ENCODE assay signal across 26 mouse cellular contexts in the genomic region with DNA sequence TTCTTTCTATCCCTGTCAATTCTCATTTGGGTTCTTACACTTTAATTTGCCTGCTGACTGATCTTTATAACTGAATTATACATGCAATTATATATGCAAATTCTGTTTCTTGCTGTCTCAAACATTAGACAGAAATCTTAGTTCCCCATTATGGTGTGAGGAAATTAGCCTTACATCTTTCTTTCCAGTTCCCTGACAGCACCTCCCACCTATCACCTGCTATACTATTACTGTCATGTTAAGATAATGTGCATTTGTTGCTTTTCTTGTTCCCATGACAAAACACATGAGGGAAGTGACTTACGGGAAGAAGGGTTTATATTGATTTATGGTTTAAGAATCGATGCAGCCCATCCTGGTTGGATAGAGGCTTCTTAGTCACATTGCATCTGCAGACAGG.
DNase-seq lines count a peak whose midpoint lies in the region; ATAC-seq lines count a peak whose summit lies in the region.
"Had no signal": no experiment of that assay in that cellular context is flagged by ENCODE, and none has a peak within 500 bp of the region (broad histone marks: within the 10 kb centered on the region; RNA-seq: fewer than 3 reads in every experiment).

No protein-coding gene starts in this region.

- intact Hi-C loops in heart, postnatal 14 days (cut with DNase I), result no loop called here

- H3K27ac ChIP-seq in forebrain, embryonic 13.5 days, result no peak overlapping the region
- no peak overlapping the region for H3K27ac ChIP-seq in forebrain, embryonic 10.5 days
- H3K27ac ChIP-seq in kidney, embryonic 16.5 days (ENCODE audit: low read length), result no peak overlapping the region
- H3K27ac ChIP-seq: hindbrain, embryonic 10.5 days; hindbrain, embryonic 13.5 days; intestine, embryonic 15.5 days had no signal

- 89% methylated on average over 2 of the region's 2 CpGs for WGBS in forebrain, embryonic 13.5 days
- 93% methylated on average over 2 of the region's 2 CpGs for WGBS in forebrain, embryonic 10.5 days
- 60% methylated on average over 2 of the region's 2 CpGs for WGBS in kidney, embryonic 16.5 days

- H3K36me3 ChIP-seq in forebrain, embryonic 13.5 days (ENCODE audit: poor library complexity, severe bottlenecking), result no peaks in the 10 kb centered on the region
- H3K36me3 ChIP-seq in forebrain, embryonic 10.5 days (replicated peaks), result no peaks in the 10 kb centered on the region
- no peaks in the 10 kb centered on the region for H3K36me3 ChIP-seq in kidney, embryonic 16.5 days (ENCODE audit: insufficient read depth, low read length)
- H3K36me3 ChIP-seq: G1E; hindbrain, embryonic 10.5 days; hindbrain, embryonic 13.5 days; intestine, embryonic 15.5 days had no signal

- no peak overlapping the region for H3K4me3 ChIP-seq in forebrain, embryonic 13.5 days
- H3K4me3 ChIP-seq in forebrain, embryonic 10.5 days, result no peak overlapping the region
- no peak overlapping the region for H3K4me3 ChIP-seq in kidney, embryonic 16.5 days (ENCODE audit: low read length)
- H3K4me3 ChIP-seq: hindbrain, embryonic 10.5 days; hindbrain, embryonic 13.5 days; intestine, embryonic 15.5 days had no signal

- no peak overlapping the region for H3K4me2 ChIP-seq in forebrain, embryonic 13.5 days
- no peak overlapping the region for H3K4me2 ChIP-seq in kidney, embryonic 16.5 days (replicated peaks; ENCODE audit: low read depth, low read length)
- H3K4me2 ChIP-seq: heart, embryonic 11.5 days; hindbrain, embryonic 13.5 days; intestine, embryonic 15.5 days had no signal

- ATAC-seq in forebrain, embryonic 13.5 days, result peak; percentile 55; the same call in 1 of the 2 replicates
- peak; percentile 24; the same call in 1 of the 2 replicates for ATAC-seq in common myeloid progenitor, adult 5-6 weeks (replicated peaks; ENCODE audit: low read depth, poor library complexity, severe bottlenecking)
- ATAC-seq in granulocyte monocyte progenitor cell, adult 5-6 weeks (replicated peaks; ENCODE audit: poor library complexity, severe bottlenecking), result peak; percentile 51
- no peak for ATAC-seq in kidney, embryonic 16.5 days (ENCODE audit: low FRiP score, low TSS enrichment)
- ATAC-seq: hindbrain, embryonic 16.5 days; intestine, embryonic 15.5 days; Patski had no signal

- no peaks in the 10 kb centered on the region for H3K4me1 ChIP-seq in forebrain, embryonic 13.5 days
- H3K4me1 ChIP-seq in forebrain, embryonic 10.5 days, result no peaks in the 10 kb centered on the region
- H3K4me1 ChIP-seq in kidney, embryonic 16.5 days (ENCODE audit: insufficient read depth, low read length), result peaks cover 7% of the 10 kb centered on the region
- H3K4me1 ChIP-seq: hindbrain, embryonic 10.5 days; hindbrain, embryonic 13.5 days; intestine, embryonic 15.5 days had no signal

- H3K9ac ChIP-seq in forebrain, embryonic 13.5 days, result no peak overlapping the region
- H3K9ac ChIP-seq in kidney, embryonic 16.5 days (replicated peaks; ENCODE audit: low read length), result no peak overlapping the region
- H3K9ac ChIP-seq: hindbrain, embryonic 13.5 days; intestine, embryonic 15.5 days had no signal

- H3K9me3 ChIP-seq in forebrain, embryonic 13.5 days (replicated peaks), result no peaks in the 10 kb centered on the region
- H3K9me3 ChIP-seq in forebrain, embryonic 10.5 days, result no peaks in the 10 kb centered on the region
- no peaks in the 10 kb centered on the region for H3K9me3 ChIP-seq in kidney, embryonic 16.5 days (ENCODE audit: low read length)
- H3K9me3 ChIP-seq: G1E; hindbrain, embryonic 10.5 days; hindbrain, embryonic 13.5 days; intestine, embryonic 15.5 days had no signal

- no peak for DNase-seq in forebrain, embryonic 10.5 days (ENCODE audit: extremely low spot score, low spot score)
- DNase-seq in heart, adult 11 months, result peak; percentile 21
- no peak for DNase-seq in heart, postnatal 14 days
- DNase-seq in right cerebral cortex, adult 2 months (ENCODE audit: low spot score in 2 of 2), result no peak
- DNase-seq: adrenal gland, postnatal 10 days; adrenal gland, postnatal 36 days; B cell, adult 2 months; cerebellum, adult 11 months; cerebellum, adult 2 months; cerebellum, adult 9-11 months; cerebellum, postnatal 25 days; gastrocnemius, postnatal 25 days; heart, postnatal 36 days; kidney, adult 11 months had no signal

- H3K27me3 ChIP-seq in forebrain, embryonic 13.5 days, result no peaks in the 10 kb centered on the region
- H3K27me3 ChIP-seq in forebrain, embryonic 10.5 days (ENCODE audit: poor library complexity, severe bottlenecking), result no peaks in the 10 kb centered on the region
- H3K27me3 ChIP-seq in kidney, embryonic 16.5 days (ENCODE audit: insufficient read depth, low read length), result no peaks in the 10 kb centered on the region
- H3K27me3 ChIP-seq: CH12.LX; hindbrain, embryonic 13.5 days; intestine, embryonic 15.5 days; Patski had no signal
